ENCODE assay signal across 8 mouse cellular contexts in the genomic region with DNA sequence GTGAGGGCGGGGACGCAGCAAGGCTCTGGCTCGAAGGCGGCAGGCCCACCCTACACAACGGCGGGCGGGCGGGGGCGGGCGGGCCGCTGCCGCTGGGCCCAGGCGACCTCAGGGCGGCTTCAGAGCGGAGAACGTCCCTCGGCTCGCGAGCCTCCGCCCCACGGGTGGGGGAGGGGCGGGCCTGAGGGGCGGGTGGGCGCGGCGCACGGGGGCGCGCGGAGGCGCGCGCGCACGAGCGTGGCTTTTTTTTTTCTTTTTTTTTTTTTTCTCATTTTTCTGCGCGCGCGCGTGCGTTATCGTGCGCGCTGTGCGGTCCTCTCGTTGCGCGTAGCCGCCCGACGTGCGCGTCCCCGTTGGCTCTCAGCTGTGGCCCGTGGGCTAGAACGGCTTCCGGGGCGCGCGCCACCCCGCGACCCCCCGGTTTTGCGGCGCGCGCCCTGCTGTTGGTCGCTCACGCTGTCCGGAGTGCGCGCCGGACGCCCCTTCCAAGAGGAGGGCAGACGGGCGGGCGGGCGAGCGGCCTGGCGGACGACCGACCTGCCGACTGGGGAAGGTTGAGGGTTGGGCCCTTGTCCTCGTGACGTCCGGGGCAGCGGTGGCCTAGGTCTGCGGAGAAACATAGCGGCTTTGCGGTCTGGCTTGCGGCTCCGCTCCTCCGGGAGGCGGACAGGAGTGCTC. TPM values are rescaled to one million over a fixed set of nuclear protein-coding genes. Genes with fewer than 3 reads are reported as not detected.
DNase-seq lines count a peak whose midpoint lies in the region; ATAC-seq and TF ChIP-seq lines count a peak whose summit lies in the region.

No protein-coding gene starts in this region.

- H3K4me2 ChIP-seq in limb, embryonic 11.5 days (ENCODE audit: low read depth, severe bottlenecking), result peak overlapping the region; percentile 82
- peak overlapping the region; percentile 79 for H3K4me2 ChIP-seq in midbrain, embryonic 13.5 days (replicated peaks)

- WGBS in embryonic facial prominence, embryonic 10.5 days, result under 1% methylated on average over 90 of the region's 95 CpGs
- under 1% methylated on average over 72 of the region's 95 CpGs for WGBS in limb, embryonic 11.5 days
- WGBS in midbrain, embryonic 13.5 days, result under 1% methylated on average over 76 of the region's 95 CpGs
- under 1% methylated on average over 87 of the region's 95 CpGs for WGBS in small intestine, adult 2 months

- peaks cover 64% of the 10 kb centered on the region for H3K36me3 ChIP-seq in embryonic facial prominence, embryonic 10.5 days (replicated peaks)
- peaks cover 24% of the 10 kb centered on the region; the same call in 1 of the 2 replicates for H3K36me3 ChIP-seq in limb, embryonic 11.5 days (ENCODE audit: control insufficient read depth, insufficient read depth, low read length)
- peaks cover 34% of the 10 kb centered on the region for H3K36me3 ChIP-seq in midbrain, embryonic 13.5 days
- peaks cover 33% of the 10 kb centered on the region for H3K36me3 ChIP-seq in small intestine, adult 2 months (ENCODE audit: control insufficient read depth, insufficient read depth, low read length)

- no peaks in the 10 kb centered on the region for H3K9me3 ChIP-seq in embryonic facial prominence, embryonic 10.5 days
- no peaks in the 10 kb centered on the region for H3K9me3 ChIP-seq in limb, embryonic 11.5 days (ENCODE audit: control insufficient read depth, low read length)
- H3K9me3 ChIP-seq in midbrain, embryonic 13.5 days, result no peaks in the 10 kb centered on the region

- no peak for TF ChIP-seq POLR2A in small intestine, adult 2 months (IDR thresholded peaks at IDR 0.05; ENCODE audit: low read depth, low read length)

- DNase-seq in urinary bladder, adult 18-20 months (ENCODE audit: low spot score in 2 of 2), result peak; percentile 61 to 79
- DNase-seq in urinary bladder, postnatal 10 days (ENCODE audit: low spot score), result no peak
- DNase-seq in embryonic facial prominence, embryonic 10.5 days (ENCODE audit: low spot score), result peak; percentile 90
- peak; percentile 99 for DNase-seq in heart, adult 11 months
- peak; percentile 84 for DNase-seq in kidney, adult 18-20 months
- DNase-seq in limb, embryonic 11.5 days (ENCODE audit: low spot score), result peak; percentile 89

- peaks cover 30% of the 10 kb centered on the region for H3K4me1 ChIP-seq in embryonic facial prominence, embryonic 10.5 days
- H3K4me1 ChIP-seq in limb, embryonic 11.5 days (ENCODE audit: control insufficient read depth, insufficient read depth, low read length), result peaks cover 3% of the 10 kb centered on the region; the same call in 1 of the 2 replicates
- peaks cover 38% of the 10 kb centered on the region for H3K4me1 ChIP-seq in midbrain, embryonic 13.5 days (replicated peaks)
- peaks cover 12% of the 10 kb centered on the region; the same call in 1 of the 2 replicates for H3K4me1 ChIP-seq in small intestine, adult 2 months (ENCODE audit: control insufficient read depth, insufficient read depth, insufficient read length, low read length)

- peak overlapping the region; percentile 98 for H3K9ac ChIP-seq in limb, embryonic 11.5 days (ENCODE audit: low read length)
- peak overlapping the region; percentile 93 for H3K9ac ChIP-seq in midbrain, embryonic 13.5 days (replicated peaks)

- no peak for TF ChIP-seq CTCF in small intestine, adult 2 months (IDR thresholded peaks at IDR 0.05; ENCODE audit: extremely low read depth, insufficient read length, insufficient replicate concordance, low read depth, low read length)

- ATAC-seq in limb, embryonic 11.5 days (ENCODE audit: insufficient number of reproducible peaks, low FRiP score, low TSS enrichment, low read depth), result peak; percentile 85
- peak; percentile 88 for ATAC-seq in midbrain, embryonic 13.5 days

- H3K4me3 ChIP-seq in embryonic facial prominence, embryonic 10.5 days, result peak overlapping the region; percentile 79
- peak overlapping the region; percentile 96 for H3K4me3 ChIP-seq in limb, embryonic 11.5 days (ENCODE audit: low read depth, low read length)
- peak overlapping the region; percentile 96 for H3K4me3 ChIP-seq in midbrain, embryonic 13.5 days (replicated peaks)
- H3K4me3 ChIP-seq in small intestine, adult 2 months (ENCODE audit: low read depth, low read length), result peak overlapping the region; percentile 99

- H3K27ac ChIP-seq in embryonic facial prominence, embryonic 10.5 days (replicated peaks), result peak overlapping the region; percentile 97
- peak overlapping the region; percentile 98 for H3K27ac ChIP-seq in limb, embryonic 11.5 days (replicated peaks; ENCODE audit: low read depth, low read length)
- peak overlapping the region; percentile 99 for H3K27ac ChIP-seq in midbrain, embryonic 13.5 days
- peak overlapping the region; percentile 85 for H3K27ac ChIP-seq in small intestine, adult 2 months (ENCODE audit: insufficient read depth, low read depth, low read length)

- H3K27me3 ChIP-seq in embryonic facial prominence, embryonic 10.5 days (replicated peaks; ENCODE audit: low read depth, poor library complexity, severe bottlenecking), result no peaks in the 10 kb centered on the region
- H3K27me3 ChIP-seq in limb, embryonic 11.5 days (ENCODE audit: control insufficient read depth, insufficient read depth, low read length), result no peaks in the 10 kb centered on the region
- no peaks in the 10 kb centered on the region for H3K27me3 ChIP-seq in midbrain, embryonic 13.5 days
- H3K27me3 ChIP-seq in small intestine, adult 2 months (ENCODE audit: control insufficient read depth, insufficient read depth, low read length), result no peaks in the 10 kb centered on the region

RNA-seq across cellular contexts. Expression of a gene that starts 0.8 kb away (rescaled TPM):
- 167 and 168 TPM in 2 replicates for polyA plus RNA-seq in embryonic facial prominence, embryonic 10.5 days (2016; fragmentation: Nextera tagmentation; extraction: Ambion mirVana)
- 164 and 167 TPM in 2 replicates for polyA plus RNA-seq in limb, embryonic 11.5 days (2014; fragmentation: Nextera tagmentation; extraction: Ambion mirVana)
- 141 and 146 TPM in 2 replicates for polyA plus RNA-seq in midbrain, embryonic 13.5 days (2015; fragmentation: Nextera tagmentation; extraction: Ambion mirVana)
- 38.4 and 76.2 TPM in 2 replicates for polyA plus RNA-seq in small intestine, adult 2 months (2012; rRNA removed)

RNA-seq across cellular contexts. Expression of a gene that starts 9.9 kb away (rescaled TPM):
- 118 and 119 TPM in 2 replicates for polyA plus RNA-seq in embryonic facial prominence, embryonic 10.5 days (2016; fragmentation: Nextera tagmentation; extraction: Ambion mirVana)
- 126 and 138 TPM in 2 replicates for polyA plus RNA-seq in limb, embryonic 11.5 days (2014; fragmentation: Nextera tagmentation; extraction: Ambion mirVana)
- polyA plus RNA-seq in midbrain, embryonic 13.5 days (2015; fragmentation: Nextera tagmentation; extraction: Ambion mirVana), result 70.2 and 70.5 TPM in 2 replicates
- 110 and 340 TPM in 2 replicates for polyA plus RNA-seq in small intestine, adult 2 months (2012; rRNA removed)

RNA-seq across cellular contexts. Expression of a gene that starts 27.0 kb away (rescaled TPM):
- polyA plus RNA-seq in embryonic facial prominence, embryonic 10.5 days (2016; fragmentation: Nextera tagmentation; extraction: Ambion mirVana), result 84.7 and 93.7 TPM in 2 replicates
- polyA plus RNA-seq in limb, embryonic 11.5 days (2014; fragmentation: Nextera tagmentation; extraction: Ambion mirVana), result 73.6 and 81.7 TPM in 2 replicates
- 75.9 and 91.9 TPM in 2 replicates for polyA plus RNA-seq in midbrain, embryonic 13.5 days (2015; fragmentation: Nextera tagmentation; extraction: Ambion mirVana)
- polyA plus RNA-seq in small intestine, adult 2 months (2012; rRNA removed), result 48.5 and 84.5 TPM in 2 replicates

RNA-seq across cellular contexts. Expression of a gene that starts 37.9 kb away (rescaled TPM):
- polyA plus RNA-seq in embryonic facial prominence, embryonic 10.5 days (2016; fragmentation: Nextera tagmentation; extraction: Ambion mirVana), result 33.2 and 33.5 TPM in 2 replicates
- polyA plus RNA-seq in limb, embryonic 11.5 days (2014; fragmentation: Nextera tagmentation; extraction: Ambion mirVana), result 18.0 and 18.9 TPM in 2 replicates
- polyA plus RNA-seq in midbrain, embryonic 13.5 days (2015; fragmentation: Nextera tagmentation; extraction: Ambion mirVana), result 20.0 and 24.1 TPM in 2 replicates
- 22.3 and 23.3 TPM in 2 replicates for polyA plus RNA-seq in small intestine, adult 2 months (2012; rRNA removed)

RNA-seq across cellular contexts. Expression of a gene that starts 42.7 kb away (rescaled TPM):
- polyA plus RNA-seq in embryonic facial prominence, embryonic 10.5 days (2016; fragmentation: Nextera tagmentation; extraction: Ambion mirVana), result 235 and 254 TPM in 2 replicates
- 237 and 247 TPM in 2 replicates for polyA plus RNA-seq in limb, embryonic 11.5 days (2014; fragmentation: Nextera tagmentation; extraction: Ambion mirVana)
- 108 and 115 TPM in 2 replicates for polyA plus RNA-seq in midbrain, embryonic 13.5 days (2015; fragmentation: Nextera tagmentation; extraction: Ambion mirVana)
- 23.2 and 52.9 TPM in 2 replicates for polyA plus RNA-seq in small intestine, adult 2 months (2012; rRNA removed)
